Mouse (Mus musculus) stomach, embryonic 14.5 days (tissue): ENCODE results near the gene Prmt8. TPM values are rescaled to one million over a fixed set of nuclear protein-coding genes. Genes with fewer than 3 reads are reported as not detected.

ENCODE experiments used
- ATAC-seq: fragments of 200-750 bp; cut with Nextera tagmentation; 2 replicates; pipeline ENCODE4 v1.8.0; 2017; ENCODE audit warnings: low read depth, moderate TSS enrichment; ENCODE audit not compliant: insufficient number of reproducible peaks, insufficient read depth, low FRiP score
- H3K27ac ChIP-seq: fragments of 300-500 bp; sonication (generic); 2 replicates; pipeline ENCODE4 v1.5.1; 2014; ENCODE audit warnings: mild to moderate bottlenecking, low read length, moderate library complexity, mixed read lengths
- H3K27me3 ChIP-seq: fragments of 300-500 bp; sonication (generic); 2 replicates; pipeline ENCODE4 v1.6.1; 2014; ENCODE audit warnings: low read length, control low read depth, mixed read lengths; ENCODE audit not compliant: control insufficient read depth, insufficient read depth
- H3K36me3 ChIP-seq: fragments of 300-500 bp; sonication (generic); 2 replicates; pipeline ENCODE4 v1.6.1; 2014; ENCODE audit warnings: mild to moderate bottlenecking, control low read depth, low read length, moderate library complexity, mixed read lengths; ENCODE audit not compliant: control insufficient read depth, insufficient read depth
- H3K4me1 ChIP-seq: fragments of 300-500 bp; sonication (generic); 2 replicates; pipeline ENCODE4 v1.6.1; 2014; ENCODE audit warnings: low read length, control low read depth, mixed read lengths; ENCODE audit not compliant: control insufficient read depth, insufficient read depth
- H3K4me2 ChIP-seq: fragments of 300-500 bp; sonication (generic); replicated peaks from 2 replicates; pipeline ENCODE4 v1.6.1; 2014; ENCODE audit warnings: low read depth, low read length, control low read depth
- H3K4me3 ChIP-seq: fragments of 300-500 bp; sonication (generic); 2 replicates; pipeline ENCODE4 v1.5.1; 2014; ENCODE audit warnings: low read depth, low read length, control low read depth
- H3K9ac ChIP-seq: fragments of 300-500 bp; sonication (generic); replicated peaks from 2 replicates; pipeline ENCODE4 v1.6.1; 2014; ENCODE audit warnings: low read depth, mild to moderate bottlenecking, control low read depth, low read length, moderate library complexity, mixed read lengths
- H3K9me3 ChIP-seq: fragments of 300-500 bp; sonication (generic); 2 replicates; pipeline ENCODE4 v1.6.1; 2016; ENCODE audit warnings: low read depth, low read length, control low read depth; ENCODE audit not compliant: control insufficient read depth
- WGBS: fragments of 180-500 bp; shearing (Covaris S2); extraction: QIAGEN DNeasy Blood & Tissue Kit; methylation state at CpG from one replicate; pipeline ENCODE4 v1.1.7; 2014; 5-methylcytosine and 5-hydroxymethylcytosine counted together
- polyA plus RNA-seq: library from polyadenylated mRNA; unstranded; fragments of >200 nt; fragmentation: Nextera tagmentation; extraction: Ambion mirVana; gene quantifications from 2 replicates; pipeline ENCODE4 v1.2.1, GENCODE M21; 2014

The Prmt8 gene
- polyA plus RNA-seq, 1 experiment from 2014 or later, result 0.13 TPM

DNA sequence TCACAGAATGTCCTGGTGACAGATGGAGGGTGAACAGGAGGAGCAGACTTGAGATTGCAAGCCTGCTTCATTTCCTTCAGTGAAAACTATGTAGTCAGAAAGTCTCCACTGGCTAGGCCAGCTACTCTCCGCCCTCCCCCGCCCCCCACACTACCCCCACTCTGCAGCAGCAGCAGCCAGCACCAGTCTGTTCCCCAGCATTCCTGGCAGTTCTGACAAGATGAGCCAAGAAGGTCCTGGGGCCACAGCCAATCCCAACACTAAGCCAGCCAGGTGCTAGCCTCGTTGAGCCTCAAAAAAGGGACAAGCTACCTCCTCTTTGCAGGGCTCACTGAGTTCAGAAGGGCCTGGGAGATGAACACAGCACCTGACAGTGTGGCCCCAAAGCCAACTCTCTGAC, 16.6 kb downstream of the Prmt8 start:
- Histone ChIP-seq H3K4me3 (no peak overlapping the region), H3K4me1 (no peaks in the 10 kb centered on the region), H3K9ac (no peak overlapping the region), H3K27me3 (no peaks in the 10 kb centered on the region), H3K36me3 (no peaks in the 10 kb centered on the region), H3K27ac (no peak overlapping the region), H3K9me3 (no peaks in the 10 kb centered on the region), H3K4me2 (no peak overlapping the region)
- 37% methylated on average over 3 of the region's 3 CpGs for WGBS
- no peak for ATAC-seq

DNA sequence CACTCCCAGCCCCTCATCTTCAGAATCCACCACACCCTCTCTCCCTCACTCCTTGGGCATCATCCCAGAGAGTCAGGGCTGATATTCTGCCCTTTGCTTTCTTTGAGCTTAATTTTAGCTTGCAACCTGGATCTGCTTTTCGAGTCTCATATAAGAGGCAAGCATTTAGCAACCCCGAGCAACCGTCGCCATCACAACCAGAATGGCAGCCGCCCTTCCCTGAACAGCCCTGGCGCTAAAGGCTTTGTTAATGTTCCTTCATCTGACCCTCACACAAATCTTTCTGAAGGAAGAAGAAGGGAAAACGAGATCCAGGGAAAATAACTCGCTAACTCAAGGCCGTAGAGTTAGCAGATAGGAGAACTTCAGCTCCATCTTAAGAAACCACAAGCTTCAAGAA, 17.8 kb downstream of the Prmt8 start:
- ATAC-seq, result no peak
- 87% methylated on average over 9 of the region's 9 CpGs for WGBS
- no peak overlapping the region for H3K4me3 ChIP-seq
- H3K9ac ChIP-seq, result no peak overlapping the region
- H3K27ac ChIP-seq, result no peak overlapping the region
- H3K4me1 ChIP-seq, result no peaks in the 10 kb centered on the region
- no peaks in the 10 kb centered on the region for H3K27me3 ChIP-seq
- H3K9me3 ChIP-seq, result no peaks in the 10 kb centered on the region
- H3K4me2 ChIP-seq, result no peak overlapping the region
- no peaks in the 10 kb centered on the region for H3K36me3 ChIP-seq

DNA sequence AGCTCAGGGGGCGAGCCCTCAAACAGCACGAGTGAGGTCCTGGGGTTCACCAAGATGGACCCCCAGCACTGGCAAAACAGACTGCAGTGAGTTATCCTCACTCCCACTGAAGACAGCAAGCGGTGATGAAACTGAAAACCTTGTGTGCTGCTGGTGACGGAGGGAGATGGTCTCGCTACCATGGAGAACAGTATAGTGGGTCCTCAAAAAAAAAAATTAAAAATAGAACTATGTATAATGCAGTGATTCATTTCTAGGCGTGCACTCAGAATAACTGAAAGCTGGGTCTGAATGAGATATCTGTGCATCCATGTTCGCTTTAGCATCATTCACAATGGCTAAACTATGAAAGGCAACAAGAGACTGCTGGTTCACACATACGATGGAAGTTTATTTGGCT, 20.5 kb downstream of the Prmt8 start:
- H3K9me3 ChIP-seq, result no peaks in the 10 kb centered on the region
- H3K4me2 ChIP-seq, result no peak overlapping the region
- H3K9ac ChIP-seq, result no peak overlapping the region
- H3K4me1 ChIP-seq, result no peaks in the 10 kb centered on the region
- H3K27ac ChIP-seq, result no peak overlapping the region
- 79% methylated on average over 8 of the region's 8 CpGs for WGBS
- no peak for ATAC-seq
- H3K4me3 ChIP-seq, result no peak overlapping the region
- H3K27me3 ChIP-seq, result no peaks in the 10 kb centered on the region
- no peaks in the 10 kb centered on the region for H3K36me3 ChIP-seq

DNA sequence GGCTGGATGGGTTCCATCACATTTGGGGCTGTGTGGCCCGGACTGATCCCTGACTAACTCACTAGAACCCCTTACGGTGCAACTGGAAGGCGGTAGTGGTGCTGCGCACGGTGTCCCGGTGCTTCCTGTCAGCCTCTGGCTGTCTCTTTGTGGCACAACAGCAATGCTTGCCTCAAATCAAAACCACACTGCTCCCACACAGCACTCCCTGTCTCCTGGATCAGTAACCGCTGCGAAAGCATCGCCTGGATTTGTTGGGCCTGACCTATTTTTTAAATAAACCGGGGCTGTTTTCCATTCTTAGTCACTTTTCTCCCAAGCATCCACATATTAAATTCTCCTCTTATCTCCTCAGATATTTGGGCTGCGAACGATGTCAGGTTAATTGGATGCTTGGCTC, 27.0 kb downstream of the Prmt8 start:
- H3K4me1 ChIP-seq, result no peaks in the 10 kb centered on the region
- no peak overlapping the region for H3K9ac ChIP-seq
- no peak overlapping the region for H3K4me3 ChIP-seq
- 83% methylated on average over 12 of the region's 12 CpGs for WGBS
- no peak for ATAC-seq
- no peaks in the 10 kb centered on the region for H3K27me3 ChIP-seq
- no peak overlapping the region for H3K4me2 ChIP-seq
- H3K27ac ChIP-seq, result no peak overlapping the region
- H3K36me3 ChIP-seq, result no peaks in the 10 kb centered on the region
- no peaks in the 10 kb centered on the region for H3K9me3 ChIP-seq

DNA sequence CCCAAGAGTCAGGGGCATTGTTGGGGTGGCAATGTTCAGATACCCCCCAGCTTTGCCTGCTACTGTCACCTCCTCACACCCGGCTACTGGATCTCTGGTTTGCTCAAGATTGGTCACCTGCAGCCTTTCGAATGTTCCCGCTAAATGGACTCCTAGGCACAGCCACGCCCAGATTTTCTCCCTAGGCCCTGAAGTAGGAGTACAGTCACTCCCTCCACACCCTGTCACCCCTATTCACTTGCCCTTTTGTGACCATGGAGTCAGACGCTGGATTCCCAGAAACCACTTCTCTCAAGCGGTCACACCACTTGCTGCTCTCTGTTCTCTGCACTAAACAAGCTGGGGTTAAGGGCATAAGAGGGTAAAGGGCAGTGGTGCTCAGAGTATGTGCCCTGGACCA, 28.1 kb downstream of the Prmt8 start:
- WGBS, result 79% methylated on average over 6 of the region's 6 CpGs
- no peak; the same call in 1 of the 2 replicates for ATAC-seq
- no peaks in the 10 kb centered on the region for H3K4me1 ChIP-seq
- H3K27ac ChIP-seq, result no peak overlapping the region
- no peak overlapping the region for H3K9ac ChIP-seq
- no peak overlapping the region for H3K4me3 ChIP-seq
- no peak overlapping the region for H3K4me2 ChIP-seq
- H3K9me3 ChIP-seq, result no peaks in the 10 kb centered on the region
- no peaks in the 10 kb centered on the region for H3K36me3 ChIP-seq
- no peaks in the 10 kb centered on the region for H3K27me3 ChIP-seq

DNA sequence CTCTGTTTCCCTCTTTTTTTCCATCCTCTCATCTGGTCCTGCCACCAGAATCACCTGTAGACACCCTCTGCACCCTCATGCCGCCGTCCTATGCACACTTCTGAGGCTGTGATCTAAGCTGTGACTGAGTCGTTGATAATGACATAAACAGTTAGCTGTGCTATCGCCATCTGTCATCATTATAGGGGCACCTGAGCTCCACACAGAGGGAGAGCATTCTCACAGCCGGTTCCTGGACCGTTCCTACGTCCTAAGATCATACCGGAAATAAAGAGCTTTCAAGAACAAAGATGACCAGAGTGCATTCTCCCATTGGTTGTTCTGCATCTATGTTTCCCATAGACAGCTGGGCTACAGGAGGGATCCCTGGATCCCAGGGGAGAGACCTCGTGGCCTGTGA, 28.6 kb downstream of the Prmt8 start:
- Histone ChIP-seq H3K36me3 (no peaks in the 10 kb centered on the region), H3K27me3 (no peaks in the 10 kb centered on the region), H3K4me2 (no peak overlapping the region), H3K9ac (no peak overlapping the region), H3K27ac (no peak overlapping the region), H3K4me3 (no peak overlapping the region), H3K9me3 (no peaks in the 10 kb centered on the region), H3K4me1 (no peaks in the 10 kb centered on the region)
- 60% methylated on average over 9 of the region's 9 CpGs for WGBS
- no peak for ATAC-seq

DNA sequence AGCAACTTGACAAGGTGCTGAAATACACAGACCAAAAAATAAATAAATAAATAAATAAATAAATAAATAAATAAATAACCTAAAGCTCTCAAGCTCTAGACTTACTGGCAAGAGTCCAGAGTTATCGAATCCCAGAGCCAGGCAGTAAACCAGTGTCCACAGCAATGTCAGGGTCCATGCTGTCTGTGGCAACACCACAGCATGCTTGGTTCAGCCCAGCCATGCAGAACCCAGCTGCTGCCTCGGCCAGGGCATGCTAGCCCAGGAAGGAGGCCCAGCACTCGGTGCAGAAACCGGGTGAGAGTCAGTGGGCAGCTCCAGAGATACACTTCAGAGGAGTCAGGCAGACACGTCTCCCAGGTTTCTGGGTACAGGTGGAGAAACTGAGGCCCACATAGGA, 29.4 kb downstream of the Prmt8 start:
- WGBS, result 86% methylated on average over 5 of the region's 5 CpGs
- Histone ChIP-seq H3K27me3 (no peaks in the 10 kb centered on the region), H3K4me1 (no peaks in the 10 kb centered on the region), H3K9me3 (no peaks in the 10 kb centered on the region), H3K4me2 (no peak overlapping the region), H3K27ac (no peak overlapping the region), H3K9ac (no peak overlapping the region), H3K36me3 (no peaks in the 10 kb centered on the region), H3K4me3 (no peak overlapping the region)
- no peak for ATAC-seq

DNA sequence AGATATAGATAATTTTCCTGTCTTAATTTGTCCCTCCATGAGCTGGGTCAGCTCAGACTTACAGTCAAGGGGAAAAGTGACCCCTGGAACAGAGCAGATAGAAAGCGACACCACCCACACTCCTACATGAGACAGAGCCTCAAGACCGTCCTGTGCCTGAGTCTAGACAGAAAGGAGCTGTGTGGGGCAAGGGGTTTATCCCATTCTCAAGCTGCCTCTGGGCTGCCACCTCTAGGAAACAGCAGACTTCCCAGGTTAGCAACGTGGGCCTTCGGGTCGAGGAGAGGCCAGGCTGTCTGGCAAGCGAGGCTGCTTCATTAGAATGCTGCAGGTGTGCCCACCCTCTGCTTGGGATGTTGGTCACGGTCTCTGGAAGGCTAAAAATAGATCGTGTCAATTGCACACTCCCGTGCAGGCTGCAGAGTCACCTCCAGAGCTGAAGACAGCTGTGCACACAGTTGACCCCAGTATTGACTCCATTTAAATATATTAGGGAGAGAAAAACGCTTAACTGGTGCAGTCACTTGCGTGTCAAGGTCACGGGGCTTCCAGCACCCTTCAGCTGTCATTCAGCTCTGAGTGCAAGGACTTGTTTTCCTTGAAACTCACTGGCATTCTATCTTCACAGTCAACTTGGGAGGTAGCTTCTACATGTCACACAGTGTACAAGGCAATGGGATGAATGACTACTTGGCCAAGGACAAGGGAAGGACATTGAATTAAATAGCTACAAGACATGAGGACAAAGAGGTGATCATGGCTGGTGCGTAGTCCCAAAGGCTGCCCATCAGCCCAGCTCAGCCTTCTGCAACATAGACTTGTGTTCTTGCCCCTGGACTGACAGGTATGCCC, 33.9 kb downstream of the Prmt8 start:
- Histone ChIP-seq H3K4me3 (no peak overlapping the region), H3K4me1 (no peaks in the 10 kb centered on the region), H3K9me3 (no peaks in the 10 kb centered on the region), H3K27ac (no peak overlapping the region), H3K4me2 (no peak overlapping the region), H3K27me3 (no peaks in the 10 kb centered on the region), H3K36me3 (no peaks in the 10 kb centered on the region), H3K9ac (no peak overlapping the region)
- no peak for ATAC-seq
- WGBS, result 60% methylated on average over 13 of the region's 13 CpGs

DNA sequence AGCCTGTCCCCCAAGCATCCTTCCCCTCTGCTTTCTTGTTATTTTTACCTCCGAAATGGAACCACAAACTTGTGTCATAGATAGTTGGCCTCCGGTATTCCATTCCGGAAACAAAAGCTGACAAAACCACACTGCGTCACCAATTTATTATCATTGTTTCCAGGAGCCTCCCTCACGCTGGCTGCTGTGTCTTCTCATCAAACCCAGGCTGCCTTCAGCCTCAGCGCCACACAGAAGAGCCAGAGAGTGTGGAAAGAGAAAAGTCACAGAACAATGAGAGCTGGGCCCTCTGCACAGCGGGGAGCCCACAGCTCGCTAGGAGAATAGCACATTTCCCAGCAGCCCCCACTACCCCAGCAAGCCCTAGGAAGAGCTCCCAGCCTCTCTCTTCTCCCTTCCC, 46.1 kb downstream of the Prmt8 start:
- no peak for ATAC-seq

More for the DNA sequence above, 46.1 kb downstream of the Prmt8 start:
- Histone ChIP-seq H3K27me3 (no peaks in the 10 kb centered on the region), H3K4me3 (no peak overlapping the region), H3K36me3 (no peaks in the 10 kb centered on the region), H3K27ac (no peak overlapping the region), H3K9me3 (no peaks in the 10 kb centered on the region), H3K9ac (no peak overlapping the region), H3K4me1 (no peaks in the 10 kb centered on the region), H3K4me2 (no peak overlapping the region)
- 63% methylated on average over 8 of the region's 8 CpGs for WGBS
